Mouse (Mus musculus): ENCODE results near the gene Dnhd1.

GRCm38 (mm10) chr7:105726980-105727325 lies 76.3 kb downstream of the Dnhd1 start:
- no peak for TF ChIP-seq TAL1 (IDR thresholded peaks at IDR 0.05; ENCODE audit: low read length)
- no peak for TF ChIP-seq GATA1 (IDR thresholded peaks at IDR 0.05; ENCODE audit: low read length)
